Mouse (Mus musculus) liver, embryonic 16.5 days (tissue): ENCODE measurements around the gene Sorcs2. TPM values are rescaled to one million over a fixed set of nuclear protein-coding genes. Genes with fewer than 3 reads are reported as not detected.

ENCODE experiments used
- ATAC-seq: fragments of 200-750 bp; cut with Nextera tagmentation; 2 replicates; pipeline ENCODE4 v1.8.0; 2017; ENCODE audit warnings: low read depth, mild to moderate bottlenecking, moderate number of reproducible peaks, moderate library complexity
- H3K27ac ChIP-seq: fragments of 300-500 bp; sonication (generic); 2 replicates; pipeline ENCODE4 v1.5.1; 2014; ENCODE audit warnings: mild to moderate bottlenecking, low read length
- H3K27me3 ChIP-seq: fragments of 300-500 bp; sonication (generic); 2 replicates; pipeline ENCODE4 v1.6.1; 2014; ENCODE audit warnings: low read depth, low read length, mixed read lengths; ENCODE audit not compliant: control insufficient read depth, insufficient read depth
- H3K36me3 ChIP-seq: fragments of 300-500 bp; sonication (generic); 2 replicates; pipeline ENCODE4 v1.6.1; 2014; ENCODE audit warnings: mild to moderate bottlenecking; ENCODE audit not compliant: control insufficient read depth, insufficient read depth
- H3K4me1 ChIP-seq: fragments of 300-500 bp; sonication (generic); 2 replicates; pipeline ENCODE4 v1.6.1; 2014; ENCODE audit warnings: low read depth, low read length, mixed read lengths; ENCODE audit not compliant: control insufficient read depth
- H3K4me2 ChIP-seq: fragments of 300-500 bp; sonication (generic); 2 replicates; pipeline ENCODE4 v1.6.1; 2014; ENCODE audit warnings: low read depth, low read length, mixed read lengths
- H3K4me3 ChIP-seq: fragments of 300-500 bp; sonication (generic); 2 replicates; pipeline ENCODE4 v1.5.1; 2014; ENCODE audit warnings: low read depth, mild to moderate bottlenecking, low read length
- H3K9ac ChIP-seq: fragments of 300-500 bp; sonication (generic); 2 replicates; pipeline ENCODE4 v1.6.1; 2014; ENCODE audit warnings: low read depth, low read length
- H3K9me3 ChIP-seq: fragments of 300-500 bp; sonication (generic); replicated peaks from 2 replicates; pipeline ENCODE4 v1.6.1; 2016; ENCODE audit warnings: low read length; ENCODE audit not compliant: control insufficient read depth
- WGBS: fragments of 180-500 bp; shearing (Covaris S2); extraction: QIAGEN DNeasy Blood & Tissue Kit; methylation state at CpG from one replicate; pipeline ENCODE4 v1.1.7; 2014; ENCODE audit not compliant: insufficient replicate concordance; 5-methylcytosine and 5-hydroxymethylcytosine counted together
- polyA plus RNA-seq: library from polyadenylated mRNA; unstranded; fragments of >200 nt; fragmentation: Nextera tagmentation; extraction: Ambion mirVana; gene quantifications from 2 replicates; pipeline ENCODE4 v1.2.1, GENCODE M21; 2015

Sorcs2 gene
- polyA plus RNA-seq, 1 experiment from 2014 or later, result 0.99 TPM

GRCm38 (mm10) chr5:36041756-36042155 lies 356.2 kb downstream of the Sorcs2 start:
- Histone ChIP-seq H3K36me3 (no peaks in the 10 kb centered on the region), H3K4me2 (no peak overlapping the region), H3K27me3 (no peaks in the 10 kb centered on the region), H3K9me3 (no peaks in the 10 kb centered on the region), H3K27ac (no peak overlapping the region), H3K4me1 (no peaks in the 10 kb centered on the region), H3K4me3 (no peak overlapping the region), H3K9ac (no peak overlapping the region)
- 50% methylated on average over 6 of the region's 6 CpGs for WGBS
- ATAC-seq, result no peak

GRCm38 (mm10) chr5:36041236-36041562 lies 356.7 kb downstream of the Sorcs2 start:
- no peaks in the 10 kb centered on the region for H3K27me3 ChIP-seq
- no peaks in the 10 kb centered on the region for H3K9me3 ChIP-seq
- H3K27ac ChIP-seq, result no peak overlapping the region
- no peak for ATAC-seq
- no peak overlapping the region for H3K4me2 ChIP-seq
- no peak overlapping the region for H3K4me3 ChIP-seq
- no peaks in the 10 kb centered on the region for H3K4me1 ChIP-seq
- H3K36me3 ChIP-seq, result no peaks in the 10 kb centered on the region
- no peak overlapping the region for H3K9ac ChIP-seq

GRCm38 (mm10) chr5:36040398-36041235 lies 357.3 kb downstream of the Sorcs2 start:
- Histone ChIP-seq H3K4me1 (no peaks in the 10 kb centered on the region), H3K36me3 (no peaks in the 10 kb centered on the region), H3K4me3 (no peak overlapping the region), H3K4me2 (no peak overlapping the region), H3K9me3 (no peaks in the 10 kb centered on the region), H3K27me3 (no peaks in the 10 kb centered on the region), H3K27ac (no peak overlapping the region), H3K9ac (no peak overlapping the region)
- 56% methylated on average over 13 of the region's 13 CpGs for WGBS
- no peak for ATAC-seq

- Histone ChIP-seq H3K9me3 (no peaks in the 10 kb centered on the region), H3K4me2 (no peak overlapping the region), H3K27me3 (no peaks in the 10 kb centered on the region), H3K27ac (no peak overlapping the region), H3K4me3 (no peak overlapping the region), H3K36me3 (no peaks in the 10 kb centered on the region), H3K4me1 (no peaks in the 10 kb centered on the region), H3K9ac (no peak overlapping the region)
- WGBS, result 71% methylated on average over 5 of the region's 5 CpGs
- no peak for ATAC-seq
Observed at GRCm38 (mm10) chr5:36039596-36039995, 358.3 kb downstream of the Sorcs2 start.

GRCm38 (mm10) chr5:36033531-36034426 lies 364.2 kb downstream of the Sorcs2 start:
- 34% methylated on average over 8 of the region's 8 CpGs for WGBS

GRCm38 (mm10) chr5:36025076-36025475 lies 372.9 kb downstream of the Sorcs2 start:
- H3K27me3 ChIP-seq, result no peaks in the 10 kb centered on the region
- H3K36me3 ChIP-seq, result no peaks in the 10 kb centered on the region
- no peak overlapping the region for H3K9ac ChIP-seq
- no peak for ATAC-seq
- no peaks in the 10 kb centered on the region for H3K9me3 ChIP-seq
- H3K4me1 ChIP-seq, result no peaks in the 10 kb centered on the region
- no peak overlapping the region for H3K27ac ChIP-seq
- WGBS, result 51% methylated on average over 4 of the region's 4 CpGs
- H3K4me3 ChIP-seq, result no peak overlapping the region
- H3K4me2 ChIP-seq, result no peak overlapping the region

More at GRCm38 (mm10) chr5:36033531-36034426, 364.2 kb downstream of the Sorcs2 start:
- Histone ChIP-seq H3K27me3 (no peaks in the 10 kb centered on the region), H3K27ac (no peak overlapping the region), H3K9me3 (no peaks in the 10 kb centered on the region), H3K4me1 (no peaks in the 10 kb centered on the region), H3K4me2 (no peak overlapping the region), H3K9ac (no peak overlapping the region), H3K36me3 (no peaks in the 10 kb centered on the region), H3K4me3 (no peak overlapping the region)
- ATAC-seq, result no peak

- Histone ChIP-seq H3K9me3 (no peaks in the 10 kb centered on the region), H3K4me3 (no peak overlapping the region), H3K4me2 (no peak overlapping the region), H3K4me1 (no peaks in the 10 kb centered on the region), H3K36me3 (no peaks in the 10 kb centered on the region), H3K27ac (no peak overlapping the region), H3K27me3 (no peaks in the 10 kb centered on the region), H3K9ac (no peak overlapping the region)
- ATAC-seq, result no peak
- WGBS, result 51% methylated on average over 9 of the region's 9 CpGs
Observed at GRCm38 (mm10) chr5:36024003-36024685, 373.8 kb downstream of the Sorcs2 start.

GRCm38 (mm10) chr5:36022361-36022760 lies 375.6 kb downstream of the Sorcs2 start:
- Histone ChIP-seq H3K36me3 (no peaks in the 10 kb centered on the region), H3K4me1 (no peaks in the 10 kb centered on the region), H3K27ac (no peak overlapping the region), H3K4me3 (no peak overlapping the region), H3K9me3 (no peaks in the 10 kb centered on the region), H3K9ac (no peak overlapping the region), H3K4me2 (no peak overlapping the region), H3K27me3 (no peaks in the 10 kb centered on the region)
- no peak for ATAC-seq
- 61% methylated on average over 1 of the region's 1 CpGs for WGBS
